Mouse (Mus musculus): ENCODE measurements around the gene Slc44a3.

Gene Slc44a3

GRCm38 (mm10) chr3:121552723-121553122 is 20.5 kb upstream of the Slc44a3 start:
- in situ Hi-C loops (cut with MboI): no loop called here

DNA sequence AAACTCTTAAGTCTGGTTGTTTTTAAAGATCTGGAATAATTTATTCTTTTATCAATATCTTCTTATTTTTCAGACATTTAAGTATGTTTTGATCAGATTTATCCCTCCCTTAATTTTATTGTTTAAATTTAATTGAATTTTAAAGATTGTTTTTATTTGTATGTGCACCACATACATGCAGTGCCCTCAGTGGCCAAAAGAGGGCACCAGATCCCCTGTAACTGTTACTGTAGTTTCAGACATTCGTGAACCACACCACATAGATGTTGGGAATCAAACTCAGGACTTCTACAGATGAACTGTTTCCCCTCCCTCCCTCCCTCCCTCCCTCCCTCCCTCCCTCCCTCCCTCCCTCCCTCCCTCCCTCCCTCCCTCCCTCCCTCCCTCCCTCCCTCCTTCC is 18.2 kb upstream of the Slc44a3 start:
- in situ Hi-C loops (cut with MboI): no loop called here

DNA sequence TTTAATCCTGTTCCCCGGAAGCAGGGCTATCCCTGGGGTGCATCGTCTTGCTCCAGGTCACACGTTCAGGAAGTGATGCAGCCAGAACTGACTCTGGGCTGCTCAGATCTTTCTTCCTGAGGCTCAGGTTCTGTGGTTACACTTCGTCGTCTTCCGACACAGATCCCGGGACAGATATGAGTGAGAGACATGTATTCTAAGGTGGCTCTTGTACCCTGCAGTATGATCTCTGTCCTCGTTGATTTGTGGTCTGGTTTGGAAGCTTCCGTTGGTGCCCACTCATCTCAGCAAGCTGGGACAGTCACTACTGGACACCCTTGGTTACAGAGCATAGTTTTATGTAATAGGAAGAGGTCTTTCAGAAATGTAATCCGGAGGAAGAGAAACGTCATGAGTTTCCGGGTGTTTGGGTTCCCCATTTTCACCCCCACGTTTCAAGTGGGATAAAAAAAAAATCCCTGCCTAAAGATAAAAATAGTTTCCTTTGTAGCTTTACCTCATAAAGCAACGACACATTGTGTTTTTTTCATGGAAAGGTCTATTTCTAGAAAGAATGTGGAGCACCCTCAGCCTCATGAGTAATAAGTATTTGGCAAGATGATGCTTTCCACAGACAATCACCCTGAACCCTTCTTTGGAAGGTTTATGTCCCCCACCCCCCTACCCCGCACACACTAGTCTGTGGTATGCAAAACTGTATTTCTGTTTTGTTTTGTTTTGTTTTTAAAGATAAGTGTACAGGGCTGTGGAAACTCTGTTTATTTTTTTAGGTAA is 15.8 kb upstream of the Slc44a3 start:
- in situ Hi-C loops (cut with MboI): loop anchor here (25.0 kb wide), 1 partner anchor 189 kb away; no protein-coding TSS in a partner anchor

DNA sequence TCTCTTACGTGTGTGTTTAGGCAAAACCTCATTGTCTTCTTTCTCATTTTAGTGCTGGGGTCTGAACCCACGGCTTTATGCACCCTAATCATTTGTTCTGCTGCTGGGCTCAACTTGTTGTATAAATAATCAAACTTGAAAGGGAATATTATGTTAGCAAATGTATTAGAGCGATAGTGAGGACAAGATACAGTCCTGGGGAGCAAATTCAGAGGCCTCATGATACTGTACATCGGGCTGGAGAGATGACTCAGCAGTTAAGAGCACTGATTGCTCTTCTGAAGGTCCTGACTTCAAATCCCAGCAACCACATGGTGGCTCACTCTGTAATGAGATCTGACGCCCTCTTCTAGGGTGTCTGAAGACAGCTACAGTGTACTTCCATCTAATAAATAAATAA is 8.4 kb upstream of the Slc44a3 start:
- in situ Hi-C loops (cut with MboI): loop anchor here (25.0 kb wide), 1 partner anchor 197 kb away; no protein-coding TSS in a partner anchor

GRCm38 (mm10) chr3:121539871-121540431 is 7.7 kb upstream of the Slc44a3 start:
- in situ Hi-C loops (cut with MboI): loop anchor here (25.0 kb wide), 1 partner anchor 197 kb away; no protein-coding TSS in a partner anchor

DNA sequence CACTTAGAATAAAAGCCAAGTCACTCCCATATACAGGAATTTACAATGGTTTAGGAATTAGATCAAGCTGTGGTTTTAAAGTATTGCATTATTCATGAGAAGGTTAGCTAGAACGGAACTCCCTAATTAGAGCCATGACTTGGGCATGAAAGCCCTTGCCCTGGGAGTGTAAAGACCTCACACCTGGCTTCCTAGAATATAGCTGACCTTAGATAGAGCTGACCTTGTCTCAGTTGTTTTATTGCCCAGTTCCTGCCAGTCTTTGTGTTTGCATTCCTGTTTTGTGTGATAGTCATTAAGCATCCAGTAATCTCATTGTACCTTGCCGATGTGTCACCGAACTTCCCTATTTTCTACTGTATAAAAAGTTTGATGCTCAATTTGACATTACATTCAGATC is 6.6 kb upstream of the Slc44a3 start:
- in situ Hi-C loops (cut with MboI): loop anchor here (25.0 kb wide), 1 partner anchor 198 kb away; no protein-coding TSS in a partner anchor

GRCm38 (mm10) chr3:121537996-121538395 is 5.8 kb upstream of the Slc44a3 start:
- in situ Hi-C loops (cut with MboI): loop anchor here (25.0 kb wide), 1 partner anchor 199 kb away; no protein-coding TSS in a partner anchor

GRCm38 (mm10) chr3:121536803-121537202 is 4.6 kb upstream of the Slc44a3 start:
- in situ Hi-C loops (cut with MboI): loop anchor here (25.0 kb wide), 1 partner anchor 200 kb away; no protein-coding TSS in a partner anchor

GRCm38 (mm10) chr3:121535813-121536504 is 3.8 kb upstream of the Slc44a3 start:
- in situ Hi-C loops (cut with MboI): loop anchor here (25.0 kb wide), 1 partner anchor 201 kb away; no protein-coding TSS in a partner anchor

GRCm38 (mm10) chr3:121531370-121532148 is 645 bp downstream of the Slc44a3 start:
- in situ Hi-C loops (cut with MboI): loop anchor here (25.0 kb wide), 1 partner anchor 206 kb away; no protein-coding TSS in a partner anchor

DNA sequence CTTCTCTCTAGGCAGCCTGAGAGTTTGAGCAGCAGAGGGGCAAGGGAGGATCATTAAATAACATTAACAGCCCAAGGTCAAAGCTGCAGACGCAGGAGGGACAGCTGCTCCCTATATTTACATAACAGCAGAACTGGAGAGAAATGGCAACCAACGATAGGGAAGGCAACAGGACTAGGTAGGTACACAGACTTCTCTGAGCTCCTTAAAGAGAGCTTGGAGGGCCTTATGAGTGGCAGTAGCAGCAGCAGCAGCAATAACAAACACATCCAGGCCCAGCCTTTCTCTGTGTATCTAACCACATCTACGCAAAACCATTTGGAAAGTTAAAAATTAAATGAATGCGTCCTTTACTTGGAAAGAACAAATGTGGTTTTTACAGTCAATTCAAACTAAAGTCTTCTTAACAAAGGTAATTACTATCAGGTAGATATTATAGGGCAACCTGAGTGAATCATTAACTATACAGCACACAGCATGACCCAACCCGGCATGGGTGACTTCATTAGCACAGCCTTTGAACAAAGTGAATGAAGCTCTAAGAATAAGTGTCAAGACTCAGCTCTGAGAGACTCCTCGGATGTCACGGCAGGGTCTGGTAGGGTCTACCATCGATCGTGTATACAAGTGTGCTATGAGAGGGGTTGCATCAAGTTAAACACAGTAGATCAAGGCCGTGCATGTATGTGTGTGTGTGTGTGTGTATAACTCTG is 1.5 kb downstream of the Slc44a3 start:
- in situ Hi-C loops (cut with MboI): loop anchor here (25.0 kb wide), 1 partner anchor 207 kb away; no protein-coding TSS in a partner anchor

- in situ Hi-C loops (cut with MboI): loop anchor here (25.0 kb wide), 1 partner anchor 211 kb away; no protein-coding TSS in a partner anchor
These were observed 5.8 kb downstream of the Slc44a3 start for GRCm38 (mm10) chr3:121526096-121527093.

GRCm38 (mm10) chr3:121521633-121522125 is 10.5 kb downstream of the Slc44a3 start:
- in situ Hi-C loops (cut with MboI): loop anchor here (25.0 kb wide), 1 partner anchor 359 kb away; the partner anchor contains the start of gene Rwdd3

DNA sequence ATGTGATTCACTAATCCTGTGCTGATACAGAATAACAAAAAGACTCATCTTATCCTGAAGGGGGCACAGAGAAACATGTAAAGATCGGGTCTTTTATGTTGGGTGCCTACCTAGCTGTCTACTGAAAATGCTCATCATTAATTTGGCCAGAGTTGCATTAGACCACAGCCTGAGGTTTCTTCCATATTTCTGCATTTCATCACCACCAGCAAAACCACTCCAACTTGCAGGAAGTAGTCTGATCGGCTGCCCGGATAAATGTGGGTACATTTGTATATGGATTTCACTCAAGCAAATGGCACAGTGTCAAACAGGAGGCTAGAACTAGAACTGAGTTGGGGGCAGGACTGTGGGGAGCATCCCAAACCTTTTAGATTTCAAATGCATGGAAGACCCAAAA is 11.1 kb downstream of the Slc44a3 start:
- in situ Hi-C loops (cut with MboI): loop anchor here (25.0 kb wide), 1 partner anchor 359 kb away; the partner anchor contains the start of gene Rwdd3

DNA sequence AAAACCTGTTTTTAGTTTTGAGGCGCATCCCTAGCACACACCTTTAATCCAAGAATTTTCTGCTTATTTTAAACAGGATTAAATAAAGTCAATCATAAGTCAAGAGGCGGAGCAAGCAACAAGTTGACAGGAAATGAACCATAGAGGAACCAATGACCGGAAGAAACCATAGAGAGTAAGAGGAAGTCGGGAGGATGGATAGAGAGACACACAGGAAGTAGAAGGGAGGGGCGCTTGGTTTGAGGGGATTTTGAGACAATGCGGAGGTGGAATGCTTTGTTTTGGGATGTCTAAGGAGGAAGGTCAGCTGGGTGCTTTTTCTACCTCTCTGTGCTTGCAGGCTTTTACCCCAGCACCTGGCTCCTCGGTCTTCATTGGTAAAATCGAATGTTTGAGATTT is 15.2 kb downstream of the Slc44a3 start:
- in situ Hi-C loops (cut with MboI): loop anchor here (25.0 kb wide), 1 partner anchor 355 kb away; the partner anchor contains the start of gene Rwdd3

DNA sequence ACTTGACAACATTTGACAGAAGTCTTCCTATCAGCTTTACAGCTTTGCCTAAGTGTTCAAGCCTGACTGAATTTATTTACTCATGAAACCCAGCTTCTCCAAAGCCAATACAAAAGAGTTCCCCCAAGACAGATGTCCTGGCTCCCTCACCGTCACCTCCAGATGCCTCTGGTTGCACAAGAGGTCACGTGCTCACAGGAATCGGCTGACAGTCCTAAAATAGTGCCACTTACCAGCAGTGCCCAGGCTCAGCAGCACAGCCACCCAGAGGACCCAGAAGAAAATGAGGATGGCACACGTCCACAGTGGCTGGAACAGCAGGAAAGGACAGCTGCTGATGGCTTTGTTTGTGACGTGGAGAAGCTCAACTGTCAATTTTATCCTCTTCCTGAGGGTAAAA is 23.1 kb downstream of the Slc44a3 start:
- in situ Hi-C loops (cut with MboI): loop anchor here (25.0 kb wide), 1 partner anchor 347 kb away; the partner anchor contains the start of gene Rwdd3

GRCm38 (mm10) chr3:121507678-121508077 is 24.5 kb downstream of the Slc44a3 start:
- in situ Hi-C loops (cut with MboI): loop anchor here (25.0 kb wide), 1 partner anchor 345 kb away; the partner anchor contains the start of gene Rwdd3

DNA sequence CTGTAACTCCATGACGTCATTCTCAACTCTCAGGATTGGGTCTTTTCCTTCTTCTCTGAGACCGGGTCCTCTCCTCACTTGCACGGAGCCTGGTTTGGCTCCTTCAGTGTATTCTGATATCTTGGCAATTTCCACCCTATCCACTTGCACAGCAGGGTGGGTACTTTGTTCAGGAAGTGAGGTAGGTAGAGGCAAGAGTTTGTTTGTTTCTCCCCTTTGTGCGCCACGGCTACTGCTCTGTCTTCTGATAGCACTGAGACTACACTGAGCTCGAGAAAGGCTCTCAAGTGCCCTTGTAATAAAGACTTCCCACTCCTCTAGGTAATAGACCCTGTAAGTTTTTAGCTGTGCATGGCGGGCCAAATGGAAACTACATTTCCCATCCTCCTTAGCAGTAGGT is 25.4 kb downstream of the Slc44a3 start:
- in situ Hi-C loops (cut with MboI): loop anchor here (25.0 kb wide), 1 partner anchor 344 kb away; the partner anchor contains the start of gene Rwdd3

DNA sequence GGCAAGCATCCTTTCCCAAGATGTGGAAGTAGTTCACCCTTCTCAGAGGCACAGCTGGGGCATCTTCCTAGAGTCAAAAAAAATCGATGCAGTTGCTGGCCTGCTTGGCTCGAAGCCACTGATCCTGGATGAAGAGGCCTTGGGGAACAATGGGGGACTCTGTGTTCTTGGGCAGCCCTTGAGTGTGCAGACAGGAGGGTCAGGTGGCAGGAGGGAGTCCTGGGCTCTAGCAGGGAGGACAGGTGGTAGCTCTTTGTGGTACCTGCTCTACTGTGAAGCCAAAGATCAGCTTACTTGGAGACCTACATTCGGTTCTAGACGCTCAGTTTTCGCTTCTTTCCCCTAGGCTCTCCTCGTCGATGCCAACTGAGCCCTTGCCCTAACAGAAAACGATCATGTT is 26.0 kb downstream of the Slc44a3 start:
- in situ Hi-C loops (cut with MboI): loop anchor here (25.0 kb wide), 1 partner anchor 344 kb away; the partner anchor contains the start of gene Rwdd3
